Mouse (Mus musculus): Measurements from ENCODE around the gene Gsk3b. TPM values are rescaled to one million over a fixed set of nuclear protein-coding genes. Genes with fewer than 3 reads are reported as not detected.

The Gsk3b gene
- total and polyA plus RNA-seq, 2 experiments from 2014 or later: 31.5 to 37.4 TPM

GRCm38 (mm10) chr16:38137296-38137695 lies 48.5 kb downstream of the Gsk3b start:
- Histone ChIP-seq H3K9me3 (replicated peaks; ENCODE audit: control insufficient read depth, low read length) (no peaks in the 10 kb centered on the region), H3K4me1 (ENCODE audit: control insufficient read depth, insufficient read depth) (peaks cover 23% of the 10 kb centered on the region), H3K36me3 (replicated peaks; ENCODE audit: control insufficient read depth, insufficient read depth, low read length) (no peaks in the 10 kb centered on the region), H3K27ac (ENCODE audit: low read depth) (no peak overlapping the region), H3K4me2 (ENCODE audit: low read depth, low read length) (no peak overlapping the region), H3K27me3 (ENCODE audit: control insufficient read depth, insufficient read depth, low read length) (no peaks in the 10 kb centered on the region), H3K9ac (replicated peaks; ENCODE audit: low read depth, low read length) (no peak overlapping the region), H3K4me3 (ENCODE audit: low read depth, low read length) (no peak overlapping the region)
- WGBS: 35% methylated on average over 5 of the region's 5 CpGs
- peak; percentile 70 for DNase-seq (ENCODE audit: low spot score)
- TF ChIP-seq EP300 (IDR thresholded peaks at IDR 0.05; ENCODE audit: low read depth): no peak
- peak; percentile 66 for TF ChIP-seq CTCF (IDR thresholded peaks at IDR 0.05; ENCODE audit: low read depth)
- ATAC-seq (ENCODE audit: insufficient read depth, low read depth): peak; percentile 79

GRCm38 (mm10) chr16:38144898-38145297 lies 56.1 kb downstream of the Gsk3b start:
- no peak for DNase-seq (ENCODE audit: low spot score)
- 74% methylated on average over 4 of the region's 4 CpGs for WGBS

GRCm38 (mm10) chr16:38150555-38150954 lies 61.8 kb downstream of the Gsk3b start:
- H3K36me3 ChIP-seq (replicated peaks; ENCODE audit: control insufficient read depth, insufficient read depth, low read length): peaks cover 13% of the 10 kb centered on the region; the same call in 1 of the 2 replicates
- H3K9ac ChIP-seq (replicated peaks; ENCODE audit: low read depth, low read length): no peak overlapping the region
- DNase-seq (ENCODE audit: low spot score) (no peak), ATAC-seq (ENCODE audit: insufficient read depth, low read depth) (no peak)
- no peaks in the 10 kb centered on the region for H3K27me3 ChIP-seq (ENCODE audit: control insufficient read depth, insufficient read depth, low read length)
- no peak overlapping the region for H3K27ac ChIP-seq (ENCODE audit: low read depth)
- H3K4me3 ChIP-seq (ENCODE audit: low read depth, low read length): no peak overlapping the region
- H3K9me3 ChIP-seq (replicated peaks; ENCODE audit: control insufficient read depth, low read length): peaks cover 3% of the 10 kb centered on the region; the same call in 1 of the 2 replicates
- TF ChIP-seq EP300 (IDR thresholded peaks at IDR 0.05; ENCODE audit: low read depth) (no peak), CTCF (IDR thresholded peaks at IDR 0.05; ENCODE audit: low read depth) (no peak)
- H3K4me2 ChIP-seq (ENCODE audit: low read depth, low read length): no peak overlapping the region
- no peaks in the 10 kb centered on the region for H3K4me1 ChIP-seq (ENCODE audit: control insufficient read depth, insufficient read depth)

More at GRCm38 (mm10) chr16:38144898-38145297, 56.1 kb downstream of the Gsk3b start:
- H3K27ac ChIP-seq (ENCODE audit: low read depth): no peak overlapping the region
- no peak overlapping the region for H3K9ac ChIP-seq (replicated peaks; ENCODE audit: low read depth, low read length)
- no peaks in the 10 kb centered on the region for H3K27me3 ChIP-seq (ENCODE audit: control insufficient read depth, insufficient read depth, low read length)
- TF ChIP-seq EP300 (IDR thresholded peaks at IDR 0.05; ENCODE audit: low read depth) (no peak), CTCF (IDR thresholded peaks at IDR 0.05; ENCODE audit: low read depth) (no peak)
- 0 out of 2 replicates have a peak, but pooled peaks cover 3% of the 10 kb centered on the region for H3K9me3 ChIP-seq (replicated peaks; ENCODE audit: control insufficient read depth, low read length)
- peaks cover 10% of the 10 kb centered on the region; the same call in 1 of the 2 replicates for H3K36me3 ChIP-seq (replicated peaks; ENCODE audit: control insufficient read depth, insufficient read depth, low read length)
- no peaks in the 10 kb centered on the region for H3K4me1 ChIP-seq (ENCODE audit: control insufficient read depth, insufficient read depth)
- no peak overlapping the region for H3K4me2 ChIP-seq (ENCODE audit: low read depth, low read length)
- no peak overlapping the region for H3K4me3 ChIP-seq (ENCODE audit: low read depth, low read length)
- ATAC-seq (ENCODE audit: insufficient read depth, low read depth): no peak

DNA sequence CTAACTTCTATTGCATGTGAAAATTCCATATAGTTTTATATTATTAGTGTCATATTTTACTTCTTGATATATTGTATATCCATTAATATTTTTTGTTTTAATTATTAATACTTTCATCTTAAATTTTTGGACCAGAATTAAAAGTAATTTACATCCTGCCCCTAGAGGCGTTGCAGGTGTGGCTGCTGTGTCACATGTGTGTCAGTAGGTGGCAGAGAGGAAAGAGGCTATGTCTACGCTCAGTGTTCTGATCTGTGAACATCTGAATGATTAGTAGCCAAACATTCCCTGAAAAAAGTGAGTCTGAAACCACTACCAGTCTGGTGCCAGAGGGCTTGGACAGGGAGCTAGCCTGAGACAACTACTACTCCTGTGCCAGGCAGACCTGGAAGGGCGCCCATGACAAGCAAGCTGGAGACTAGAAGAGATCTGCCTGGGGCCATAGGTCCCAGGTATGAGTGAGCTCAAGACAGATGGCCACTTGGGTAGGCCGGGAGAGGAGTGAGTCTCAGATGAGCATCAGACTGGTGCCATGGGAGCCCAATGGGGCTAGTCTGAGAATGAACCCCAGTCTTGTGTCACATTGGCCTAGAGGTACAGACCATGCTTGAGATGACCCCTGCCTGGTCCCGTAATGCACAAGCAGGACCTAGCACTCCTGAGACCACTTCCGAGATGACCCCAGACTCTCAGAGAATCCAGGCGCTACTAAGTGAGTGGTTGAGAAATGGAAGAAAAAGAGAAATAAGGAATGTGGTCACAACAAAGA lies 69.2 kb downstream of the Gsk3b start:
- H3K9ac ChIP-seq (replicated peaks; ENCODE audit: low read depth, low read length): no peak overlapping the region
- H3K27me3 ChIP-seq (ENCODE audit: control insufficient read depth, insufficient read depth, low read length): no peaks in the 10 kb centered on the region
- WGBS: 89% methylated on average over 7 of the region's 7 CpGs
- no peak overlapping the region for H3K4me2 ChIP-seq (ENCODE audit: low read depth, low read length)
- no peaks in the 10 kb centered on the region; the same call in 1 of the 2 replicates for H3K9me3 ChIP-seq (replicated peaks; ENCODE audit: control insufficient read depth, low read length)
- TF ChIP-seq EP300 (IDR thresholded peaks at IDR 0.05; ENCODE audit: low read depth) (no peak), CTCF (IDR thresholded peaks at IDR 0.05; ENCODE audit: low read depth) (peak; percentile 13; the same call in 1 of the 2 replicates)
- H3K36me3 ChIP-seq (replicated peaks; ENCODE audit: control insufficient read depth, insufficient read depth, low read length): 0 out of 2 replicates have a peak, but pooled peaks cover 8% of the 10 kb centered on the region
- ATAC-seq (ENCODE audit: insufficient read depth, low read depth) (no peak), DNase-seq (ENCODE audit: low spot score) (no peak)
- no peaks in the 10 kb centered on the region for H3K4me1 ChIP-seq (ENCODE audit: control insufficient read depth, insufficient read depth)
- no peak overlapping the region for H3K27ac ChIP-seq (ENCODE audit: low read depth)
- no peak overlapping the region for H3K4me3 ChIP-seq (ENCODE audit: low read depth, low read length)

DNA sequence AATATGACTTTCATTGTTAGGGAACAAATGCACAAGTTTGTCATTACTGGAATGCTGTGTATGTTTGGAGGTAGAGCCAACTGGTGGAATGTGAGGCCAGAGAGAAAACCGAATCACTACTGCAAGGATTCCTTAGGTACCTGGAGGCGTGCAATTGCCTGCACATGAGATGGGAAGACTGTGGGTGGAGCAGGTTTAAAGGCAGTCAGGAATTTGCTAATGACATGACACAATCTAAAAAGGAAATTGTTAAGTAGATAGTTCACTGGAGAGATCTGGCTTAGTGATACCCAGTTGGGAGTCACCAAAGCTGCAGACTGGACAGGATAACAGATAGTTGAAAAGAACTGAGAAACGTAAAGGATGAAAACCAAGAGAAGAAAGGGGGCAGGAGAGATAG lies 73.2 kb downstream of the Gsk3b start:
- DNase-seq (ENCODE audit: low spot score) (no peak), ATAC-seq (ENCODE audit: insufficient read depth, low read depth) (no peak)
- 69% methylated on average over 3 of the region's 3 CpGs for WGBS
- H3K9ac ChIP-seq (replicated peaks; ENCODE audit: low read depth, low read length): no peak overlapping the region
- H3K9me3 ChIP-seq (replicated peaks; ENCODE audit: control insufficient read depth, low read length): no peaks in the 10 kb centered on the region
- H3K27me3 ChIP-seq (ENCODE audit: control insufficient read depth, insufficient read depth, low read length): no peaks in the 10 kb centered on the region
- H3K4me3 ChIP-seq (ENCODE audit: low read depth, low read length): no peak overlapping the region
- H3K27ac ChIP-seq (ENCODE audit: low read depth): no peak overlapping the region
- TF ChIP-seq EP300 (IDR thresholded peaks at IDR 0.05; ENCODE audit: low read depth): no peak
- TF ChIP-seq CTCF (IDR thresholded peaks at IDR 0.05; ENCODE audit: low read depth): no peak
- H3K4me2 ChIP-seq (ENCODE audit: low read depth, low read length): no peak overlapping the region
- H3K4me1 ChIP-seq (ENCODE audit: control insufficient read depth, insufficient read depth): no peaks in the 10 kb centered on the region
- H3K36me3 ChIP-seq (replicated peaks; ENCODE audit: control insufficient read depth, insufficient read depth, low read length): 0 out of 2 replicates have a peak, but pooled peaks cover 4% of the 10 kb centered on the region

Measured in heart, postnatal 0 days (tissue).